Mouse (Mus musculus) retina, embryonic 14.5 days (tissue): ENCODE results near the gene Emc8.
A peak's percentile ranks its signal among the peaks of the same experiment; 100 is the strongest.

Experiments
- DNase-seq: peaks from one replicate; pipeline ENCODE4 v3.0.0-alpha.2; 2015; ENCODE audit warnings: low spot score

The Emc8 gene

GRCm38 (mm10) chr8:120641245-120641644 lies 27.1 kb downstream of the Emc8 start:
- no peak for DNase-seq

- peak; percentile 41 for DNase-seq
Observed at GRCm38 (mm10) chr8:120634329-120634839, 34.0 kb downstream of the Emc8 start.

GRCm38 (mm10) chr8:120633665-120634271 lies 34.6 kb downstream of the Emc8 start:
- peak; percentile 51 for DNase-seq

GRCm38 (mm10) chr8:120632969-120633664 lies 35.3 kb downstream of the Emc8 start:
- no peak for DNase-seq

GRCm38 (mm10) chr8:120631441-120632375 lies 36.7 kb downstream of the Emc8 start:
- no peak for DNase-seq

GRCm38 (mm10) chr8:120630848-120631247 lies 37.5 kb downstream of the Emc8 start:
- DNase-seq, result no peak

GRCm38 (mm10) chr8:120630031-120630430 lies 38.3 kb downstream of the Emc8 start:
- no peak for DNase-seq

- DNase-seq, result no peak
Observed at GRCm38 (mm10) chr8:120627298-120627697, 41.1 kb downstream of the Emc8 start.

- DNase-seq, result no peak
Observed at GRCm38 (mm10) chr8:120626461-120626860, 41.9 kb downstream of the Emc8 start.

GRCm38 (mm10) chr8:120623608-120624007 lies 44.8 kb downstream of the Emc8 start:
- DNase-seq, result no peak

GRCm38 (mm10) chr8:120622161-120622560 lies 46.2 kb downstream of the Emc8 start:
- peak; percentile 43 for DNase-seq

GRCm38 (mm10) chr8:120620441-120620840 lies 47.9 kb downstream of the Emc8 start:
- no peak for DNase-seq

- DNase-seq, result no peak
Observed at GRCm38 (mm10) chr8:120619235-120620180, 48.9 kb downstream of the Emc8 start.

- peak; percentile 94 for DNase-seq
Observed at GRCm38 (mm10) chr8:120618110-120618509, 50.3 kb downstream of the Emc8 start.

- peak; percentile 74 for DNase-seq
Observed at GRCm38 (mm10) chr8:120616663-120617626, 51.4 kb downstream of the Emc8 start.

GRCm38 (mm10) chr8:120614491-120614890 lies 53.9 kb downstream of the Emc8 start:
- no peak for DNase-seq

- DNase-seq, result no peak
Observed at GRCm38 (mm10) chr8:120610824-120611223, 57.5 kb downstream of the Emc8 start.

- peak; percentile 84 for DNase-seq
Observed at GRCm38 (mm10) chr8:120607885-120608284, 60.5 kb downstream of the Emc8 start.

GRCm38 (mm10) chr8:120607460-120607859 lies 60.9 kb downstream of the Emc8 start:
- DNase-seq, result no peak
